8 mouse cellular contexts compared by ENCODE assay signal in the genomic region with DNA sequence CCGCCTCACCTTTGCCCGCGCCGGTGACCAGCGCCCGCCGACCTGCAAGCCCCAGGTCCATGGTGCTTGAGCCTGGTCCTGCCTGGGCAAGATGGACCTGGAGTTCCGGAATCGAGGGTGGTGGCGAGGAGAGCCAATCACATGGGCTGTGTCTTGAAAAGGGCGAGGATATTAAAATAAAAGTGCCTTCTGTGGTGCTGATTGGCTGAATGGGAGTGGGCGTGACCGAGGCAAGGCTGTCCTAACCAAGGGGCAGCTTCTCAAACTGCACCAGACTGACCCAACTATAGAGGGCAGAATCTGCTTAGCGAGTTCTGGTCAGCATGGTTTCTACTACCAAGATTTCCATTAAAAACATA. TPM values are rescaled to one million over a fixed set of nuclear protein-coding genes. Genes with fewer than 3 reads are reported as not detected.
DNase-seq lines count a peak whose midpoint lies in the region; ATAC-seq and TF ChIP-seq lines count a peak whose summit lies in the region.

A gene (minus strand): TSS at position 113 of the 359 bp plus-strand sequence.

- peak; percentile 79 for ATAC-seq in embryonic facial prominence, embryonic 12.5 days (ENCODE audit: insufficient number of reproducible peaks, insufficient read depth, low FRiP score, low TSS enrichment)
- peak; percentile 82 for ATAC-seq in granulocyte monocyte progenitor cell, adult 5-6 weeks (replicated peaks; ENCODE audit: poor library complexity, severe bottlenecking)
- ATAC-seq in intestine, postnatal 0 days = peak; percentile 82
- ATAC-seq in midbrain, embryonic 11.5 days (ENCODE audit: low FRiP score) = peak; percentile 88

- peak within 1 kb of the TSS; percentile 46 for H3K9ac ChIP-seq in embryonic facial prominence, embryonic 12.5 days
- H3K9ac ChIP-seq in intestine, postnatal 0 days (ENCODE audit: low read depth, low read length) = peak within 1 kb of the TSS; percentile 40; the same call in 1 of the 2 replicates
- peak within 1 kb of the TSS; percentile 57; the same call in 1 of the 2 replicates for H3K9ac ChIP-seq in midbrain, embryonic 11.5 days (ENCODE audit: low read length)

- no peak within 1 kb of the TSS for H3K27ac ChIP-seq in embryonic facial prominence, embryonic 12.5 days
- peak within 1 kb of the TSS; percentile 46; the same call in 1 of the 2 replicates for H3K27ac ChIP-seq in intestine, postnatal 0 days (ENCODE audit: low read depth, low read length)
- peak within 1 kb of the TSS; percentile 46; the same call in 1 of the 2 replicates for H3K27ac ChIP-seq in limb, embryonic 10.5 days
- no peak within 1 kb of the TSS for H3K27ac ChIP-seq in midbrain, embryonic 11.5 days (ENCODE audit: low read depth, low read length)
- H3K27ac ChIP-seq in small intestine, adult 2 months (ENCODE audit: insufficient read depth, low read depth, low read length) = 0 out of 2 replicates have a peak within 1 kb of the TSS, but pooled peaks have one; percentile 16

- peak within 1 kb of the TSS; percentile 56 for H3K4me3 ChIP-seq in embryonic facial prominence, embryonic 12.5 days
- H3K4me3 ChIP-seq in intestine, postnatal 0 days (ENCODE audit: low read depth, low read length) = peak within 1 kb of the TSS; percentile 63
- peak within 1 kb of the TSS; percentile 66 for H3K4me3 ChIP-seq in limb, embryonic 10.5 days
- H3K4me3 ChIP-seq in midbrain, embryonic 11.5 days (ENCODE audit: low read depth, low read length) = peak within 1 kb of the TSS; percentile 54
- H3K4me3 ChIP-seq in small intestine, adult 2 months (ENCODE audit: low read depth, low read length) = peak within 1 kb of the TSS; percentile 90

- 1% methylated on average over 14 of the region's 14 CpGs for WGBS in embryonic facial prominence, embryonic 12.5 days
- WGBS in intestine, postnatal 0 days = under 1% methylated on average over 14 of the region's 14 CpGs
- WGBS in limb, embryonic 10.5 days = under 1% methylated on average over 14 of the region's 14 CpGs
- WGBS in midbrain, embryonic 11.5 days = 0% methylated on average over 14 of the region's 14 CpGs
- 2% methylated on average over 14 of the region's 14 CpGs for WGBS in small intestine, adult 2 months

- H3K4me2 ChIP-seq in embryonic facial prominence, embryonic 12.5 days (replicated peaks) = peak within 1 kb of the TSS; percentile 81
- H3K4me2 ChIP-seq in intestine, postnatal 0 days (replicated peaks; ENCODE audit: low read depth) = peak within 1 kb of the TSS; percentile 92
- peak within 1 kb of the TSS; percentile 65 for H3K4me2 ChIP-seq in midbrain, embryonic 11.5 days

- peaks cover 23% of the 10 kb centered on the region; the same call in 1 of the 2 replicates for H3K4me1 ChIP-seq in embryonic facial prominence, embryonic 12.5 days
- 0 out of 2 replicates have a peak, but pooled peaks cover 6% of the 10 kb centered on the region for H3K4me1 ChIP-seq in intestine, postnatal 0 days (replicated peaks; ENCODE audit: control insufficient read depth, insufficient read depth, low read length)
- peaks cover 29% of the 10 kb centered on the region for H3K4me1 ChIP-seq in limb, embryonic 10.5 days
- H3K4me1 ChIP-seq in midbrain, embryonic 11.5 days (ENCODE audit: control insufficient read depth, insufficient read depth, low read length) = peaks cover 5% of the 10 kb centered on the region; the same call in 1 of the 2 replicates
- H3K4me1 ChIP-seq in small intestine, adult 2 months (ENCODE audit: control insufficient read depth, insufficient read depth, insufficient read length, low read length) = peaks cover 10% of the 10 kb centered on the region

- H3K9me3 ChIP-seq in embryonic facial prominence, embryonic 12.5 days = no peaks in the 10 kb centered on the region
- no peaks in the 10 kb centered on the region for H3K9me3 ChIP-seq in intestine, postnatal 0 days (ENCODE audit: control insufficient read depth)
- no peaks in the 10 kb centered on the region for H3K9me3 ChIP-seq in limb, embryonic 10.5 days (replicated peaks)
- no peaks in the 10 kb centered on the region for H3K9me3 ChIP-seq in midbrain, embryonic 11.5 days (ENCODE audit: control insufficient read depth, low read length)

- peak; percentile 70 for TF ChIP-seq CTCF in intestine, postnatal 0 days (IDR thresholded peaks at IDR 0.05; ENCODE audit: low read depth)
- peak; percentile 42; the same call in 1 of the 2 replicates for TF ChIP-seq CTCF in small intestine, adult 2 months (IDR thresholded peaks at IDR 0.05; ENCODE audit: extremely low read depth, insufficient read length, insufficient replicate concordance, low read depth, low read length)

- DNase-seq in 416B (ENCODE audit: low read depth) = peak; percentile 98
- DNase-seq in adrenal gland, postnatal 14 days = peak; percentile 95
- peak; percentile 85 for DNase-seq in limb, embryonic 10.5 days (ENCODE audit: low spot score)
- peak; percentile 94 for DNase-seq in midbrain, embryonic 11.5 days (ENCODE audit: low spot score, missing footprints)

- peaks cover 8% of the 10 kb centered on the region; the same call in 1 of the 2 replicates for H3K27me3 ChIP-seq in embryonic facial prominence, embryonic 12.5 days
- H3K27me3 ChIP-seq in intestine, postnatal 0 days (replicated peaks; ENCODE audit: control insufficient read depth, insufficient read depth, low read length) = no peaks in the 10 kb centered on the region
- peaks cover 52% of the 10 kb centered on the region for H3K27me3 ChIP-seq in limb, embryonic 10.5 days (ENCODE audit: low read depth, poor library complexity, severe bottlenecking)
- H3K27me3 ChIP-seq in midbrain, embryonic 11.5 days (ENCODE audit: control insufficient read depth, insufficient read depth, low read length) = peaks cover 14% of the 10 kb centered on the region; the same call in 1 of the 2 replicates
- no peaks in the 10 kb centered on the region for H3K27me3 ChIP-seq in small intestine, adult 2 months (ENCODE audit: control insufficient read depth, insufficient read depth, low read length)

- H3K36me3 ChIP-seq in embryonic facial prominence, embryonic 12.5 days = 0 out of 2 replicates have a peak, but pooled peaks cover 6% of the 10 kb centered on the region
- peaks cover 8% of the 10 kb centered on the region; the same call in 1 of the 2 replicates for H3K36me3 ChIP-seq in intestine, postnatal 0 days (ENCODE audit: control insufficient read depth, insufficient read depth)
- H3K36me3 ChIP-seq in limb, embryonic 10.5 days = peaks cover 3% of the 10 kb centered on the region
- H3K36me3 ChIP-seq in midbrain, embryonic 11.5 days (ENCODE audit: control insufficient read depth, insufficient read depth, low read length) = no peaks in the 10 kb centered on the region
- H3K36me3 ChIP-seq in small intestine, adult 2 months (ENCODE audit: control insufficient read depth, insufficient read depth, low read length) = 0 out of 2 replicates have a peak, but pooled peaks cover 2% of the 10 kb centered on the region

- no peak; the same call in 1 of the 2 replicates for TF ChIP-seq POLR2A in small intestine, adult 2 months (IDR thresholded peaks at IDR 0.05; ENCODE audit: low read depth, low read length)

RNA-seq across cellular contexts. Expression of the gene that starts here (rescaled TPM):
- total RNA-seq in adrenal gland, postnatal 14 days (2021) = 31.8 and 41.9 TPM in 2 replicates
- polyA plus RNA-seq in embryonic facial prominence, embryonic 12.5 days (2016; fragmentation: Nextera tagmentation; extraction: Ambion mirVana) = 11.5 and 12.3 TPM in 2 replicates
- total RNA-seq in granulocyte monocyte progenitor cell, adult 5-6 weeks (2014; fragmentation: Nextera tagmentation) = 15.9 and 24.1 TPM in 2 replicates
- total RNA-seq in granulocyte monocyte progenitor cell, adult 5-6 weeks (2017) = 14.5 and 18.6 TPM in 2 replicates
- polyA plus RNA-seq in intestine, postnatal 0 days (2015; fragmentation: Nextera tagmentation; extraction: Ambion mirVana) = 81.1 and 88.6 TPM in 2 replicates
- 14.0 and 15.9 TPM in 2 replicates for polyA plus RNA-seq in limb, embryonic 10.5 days (2016; fragmentation: Nextera tagmentation; extraction: Ambion mirVana)
- 10.6 and 12.4 TPM in 2 replicates for polyA plus RNA-seq in midbrain, embryonic 11.5 days (2014; fragmentation: Nextera tagmentation; extraction: Ambion mirVana)
- 102 and 127 TPM in 2 replicates for polyA plus RNA-seq in small intestine, adult 2 months (2012; rRNA removed)

Comparison
In these comparisons a context has a peak if more than half of its experiments do, and no peak if none do; other contexts are left out.
1. H3K27ac ChIP-seq: peak in intestine, postnatal 0 days (single experiment), limb, embryonic 10.5 days (single experiment) and small intestine, adult 2 months (single experiment); none in embryonic facial prominence, embryonic 12.5 days (single experiment) and midbrain, embryonic 11.5 days (single experiment).
2. Peak in every context shown above with its lines, with median percentiles within 50 percentile points of each other: DNase-seq, ATAC-seq, H3K4me2 ChIP-seq, H3K4me3 ChIP-seq and H3K9ac ChIP-seq.